ENCODE assay signal across 8 mouse cellular contexts in genomic region chr16:91405640-91406584, GRCm38 (mm10). TPM values are rescaled to one million over a fixed set of nuclear protein-coding genes. Genes with fewer than 3 reads are reported as not detected.
A peak's percentile ranks its signal among the peaks of the same experiment; 100 is the strongest.
DNase-seq lines count a peak whose midpoint lies in the region; ATAC-seq and TF ChIP-seq lines count a peak whose summit lies in the region.

Gene Il10rb (plus strand): TSS chr16:91406164.

- peak; percentile 76 for ATAC-seq in hindbrain, postnatal 0 days

- H3K9me3 ChIP-seq in hindbrain, postnatal 0 days (ENCODE audit: low read length): no peaks in the 10 kb centered on the region

- peak within 1 kb of the TSS; percentile 72 for H3K27ac ChIP-seq in cortical plate, adult 2 months (ENCODE audit: insufficient read depth, low read length)
- H3K27ac ChIP-seq in hindbrain, postnatal 0 days: peak within 1 kb of the TSS; percentile 56; the same call in 1 of the 2 replicates

- H3K36me3 ChIP-seq in hindbrain, postnatal 0 days (ENCODE audit: insufficient read depth, low read length): no peaks in the 10 kb centered on the region

- peak; percentile 83 for DNase-seq in adipocyte (ENCODE audit: low spot score)
- DNase-seq in gastrocnemius, postnatal 10 days: peak; percentile 74
- DNase-seq in hindbrain, postnatal 0 days (ENCODE audit: low spot score): peak; percentile 57
- DNase-seq in left cerebral cortex, postnatal 36 days (ENCODE audit: low spot score in 2 of 2): peak; percentile 36 to 40
- peak; percentile 50 for DNase-seq in mesoderm, embryonic 11.5 days (ENCODE audit: low read depth, low spot score)
- peak; percentile 5 to 15 for DNase-seq in right cerebral cortex, postnatal 36 days (ENCODE audit: low spot score in 2 of 2)
- peak; percentile 72 to 78 for DNase-seq in urinary bladder, postnatal 4 days (ENCODE audit: low spot score in 2 of 2)

- H3K27me3 ChIP-seq in hindbrain, postnatal 0 days (ENCODE audit: insufficient read depth, low read length): no peaks in the 10 kb centered on the region

- peak within 1 kb of the TSS; percentile 98 for H3K4me2 ChIP-seq in hindbrain, postnatal 0 days (ENCODE audit: low read depth, low read length)

- 5% methylated on average over 47 of the region's 51 CpGs for WGBS in hindbrain, postnatal 0 days

- peak within 1 kb of the TSS; percentile 63 for H3K9ac ChIP-seq in hindbrain, postnatal 0 days (replicated peaks; ENCODE audit: low read length)

- TF ChIP-seq POLR2A in cortical plate, adult 2 months (IDR thresholded peaks at IDR 0.05; ENCODE audit: extremely low read depth, insufficient read depth, low read length): no peak

- TF ChIP-seq CTCF in cortical plate, adult 2 months (IDR thresholded peaks at IDR 0.05; ENCODE audit: extremely low read depth, insufficient read depth, low read length): no peak
- TF ChIP-seq CTCF in hindbrain, postnatal 0 days (IDR thresholded peaks at IDR 0.05; ENCODE audit: low read depth): no peak

- H3K4me3 ChIP-seq in cortical plate, adult 2 months (ENCODE audit: insufficient read depth, low read length): peak within 1 kb of the TSS; percentile 37
- peak within 1 kb of the TSS; percentile 75 for H3K4me3 ChIP-seq in hindbrain, postnatal 0 days (ENCODE audit: low read length)

- intact Hi-C loops in left cerebral cortex, postnatal 36 days (cut with DNase I): loop anchor here (2.0 kb wide), 1 partner anchor 33 kb away; the partner anchor contains the start of gene Ifnar2

- H3K4me1 ChIP-seq in cortical plate, adult 2 months (ENCODE audit: control insufficient read depth, insufficient read depth, low read length): no peaks in the 10 kb centered on the region
- H3K4me1 ChIP-seq in hindbrain, postnatal 0 days (ENCODE audit: insufficient read depth, low read length): peaks cover 8% of the 10 kb centered on the region

RNA-seq across cellular contexts. Expression of gene Il10rb, which starts in this region (rescaled TPM):
- polyA plus RNA-seq in cortical plate, adult 2 months (2012; rRNA removed): 12.6 and 13.5 TPM in 2 replicates
- total RNA-seq in gastrocnemius, postnatal 10 days (2021): 10 to 100 TPM; 13.4 to 17.0 TPM
- total RNA-seq in hindbrain, postnatal 0 days (2014; rRNA removed): 4.2 and 7.1 TPM in 2 replicates
- 14.6 and 14.8 TPM in 2 replicates for polyA plus RNA-seq in hindbrain, postnatal 0 days (2015; fragmentation: Nextera tagmentation; extraction: Ambion mirVana)
- 10 to 100 TPM in 1 of 2 experiments, 1 to 10 TPM in 1; 9.4 to 10.2 TPM for total RNA-seq in left cerebral cortex, postnatal 36 days (2021)

Comparison
In these comparisons a context has a peak if more than half of its experiments do, and no peak if none do; other contexts are left out.
1. Peak in every context shown above with its lines: DNase-seq, ATAC-seq, H3K4me3 ChIP-seq and H3K27ac ChIP-seq.
2. DNase-seq: peak in every context shown above with its lines; median percentile 83 in adipocyte; 75 in urinary bladder, postnatal 4 days; 74 in gastrocnemius, postnatal 10 days; 57 in hindbrain, postnatal 0 days; 50 in mesoderm, embryonic 11.5 days; 38 in left cerebral cortex, postnatal 36 days; 10 in right cerebral cortex, postnatal 36 days.